Mouse (Mus musculus) spleen, adult 2 months (tissue): ENCODE results near the gene Grin1.

Experiments used
- CTCF ChIP-seq: fragments of 200-500 bp; IDR thresholded peaks from 2 replicates; pipeline ENCODE4 v1.5.1; 2011; ENCODE audit warnings: mild to moderate bottlenecking, inconsistent platforms; ENCODE audit not compliant: insufficient read depth, insufficient read length, insufficient replicate concordance; ENCODE audit errors: extremely low read depth
- POLR2A ChIP-seq: fragments of 200-500 bp; IDR thresholded peaks from 2 replicates; pipeline ENCODE4 v1.6.1; 2011; ENCODE audit warnings: low read depth, low read length, inconsistent platforms

- TF ChIP-seq CTCF (peak; percentile 69; the same call in 1 of the 2 replicates), POLR2A (no peak)
Observed at GRCm38 (mm10) chr2:25278928-25279882, 39.8 kb downstream of the Grin1 start.
